Mouse (Mus musculus): ENCODE measurements around the gene Plcl1.

The Plcl1 gene

GRCm38 (mm10) chr1:55405272-55406022, at the start of gene Plcl1:
Plcl1 (plus strand) TSS chr1:55405921.
- DNase-seq, result peak; percentile 93

GRCm38 (mm10) chr1:55362634-55363033, 43.1 kb upstream of the Plcl1 start:
- DNase-seq, result no peak

DNA sequence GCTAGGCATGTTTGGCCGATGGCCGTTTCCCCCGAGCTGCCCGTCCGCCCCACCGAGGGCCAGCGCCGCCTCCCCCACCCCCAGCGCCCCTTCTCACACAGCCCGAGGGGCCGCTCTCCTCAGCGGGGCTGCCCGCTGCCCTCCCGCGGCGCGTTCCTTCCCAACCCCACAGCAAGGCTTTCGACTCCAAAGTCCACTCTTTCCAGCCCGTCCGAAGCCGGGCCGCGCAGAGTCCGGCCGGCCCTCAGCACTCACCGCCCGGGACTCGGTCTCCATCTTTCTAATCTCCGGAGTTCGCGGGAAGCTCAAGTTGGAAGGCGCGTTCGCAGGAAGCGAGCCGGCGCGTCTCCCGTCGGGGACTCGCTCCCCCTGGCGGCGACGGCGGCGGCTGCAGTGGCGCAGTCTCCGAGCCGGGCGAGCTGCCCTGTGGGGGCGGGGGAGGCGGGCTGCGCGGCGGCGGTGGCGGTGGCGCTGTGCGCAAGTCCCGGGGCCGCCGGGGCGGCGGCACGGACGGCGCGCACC, 42.6 kb upstream of the Plcl1 start, which contains the start of gene Boll:
Gene Boll (minus strand): TSS at position 426 of the 522 bp plus-strand sequence.
- DNase-seq, result no peak

- DNase-seq, result no peak
Measured at GRCm38 (mm10) chr1:55363586-55363985, 42.1 kb upstream of the Plcl1 start.

DNA sequence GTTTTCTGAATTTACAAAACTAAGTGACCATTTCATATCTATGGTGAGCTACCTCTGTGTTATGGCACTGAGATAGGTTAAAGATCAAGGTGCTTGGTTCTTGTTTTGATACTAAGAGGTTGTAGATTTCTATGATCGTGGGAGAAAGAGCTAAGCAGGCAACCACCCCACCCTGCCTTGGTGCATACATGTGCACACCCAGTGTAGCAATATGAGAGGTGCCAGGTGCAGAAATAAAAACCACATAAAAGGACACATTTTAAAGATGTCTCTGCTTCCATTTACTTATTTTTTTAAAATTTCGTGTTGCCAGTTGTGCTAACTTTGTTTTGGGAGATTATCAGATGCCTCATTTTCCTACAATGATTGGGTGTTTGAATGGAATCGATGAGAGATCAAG, 33.1 kb upstream of the Plcl1 start:
- no peak for DNase-seq

DNA sequence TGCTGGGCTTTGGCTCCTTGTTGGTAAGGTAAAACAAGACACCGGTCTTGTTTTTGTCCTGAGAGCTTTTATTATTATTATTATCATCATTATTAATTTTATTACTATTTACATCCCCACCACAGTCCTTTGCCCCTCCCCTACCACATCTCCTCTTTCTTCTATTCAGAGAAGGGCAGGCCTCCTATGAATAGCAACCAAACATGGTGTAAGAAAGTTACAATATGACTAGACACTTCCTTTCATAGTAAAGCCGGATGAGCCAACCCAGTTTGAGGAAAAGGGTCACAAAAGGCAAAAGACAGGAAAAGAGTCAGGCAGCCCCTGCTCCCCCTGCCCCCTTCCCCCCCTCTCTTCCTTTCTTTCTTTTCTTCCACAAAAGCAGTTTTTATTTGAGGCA, 25.2 kb upstream of the Plcl1 start:
- DNase-seq, result no peak

GRCm38 (mm10) chr1:55383114-55383773, 22.5 kb upstream of the Plcl1 start:
- peak; percentile 55 for DNase-seq

- DNase-seq, result no peak
Measured at GRCm38 (mm10) chr1:55399891-55400290, 5.8 kb upstream of the Plcl1 start.

- peak; percentile 49 for DNase-seq
Measured at GRCm38 (mm10) chr1:55404439-55404838, 1.3 kb upstream of the Plcl1 start.

DNA sequence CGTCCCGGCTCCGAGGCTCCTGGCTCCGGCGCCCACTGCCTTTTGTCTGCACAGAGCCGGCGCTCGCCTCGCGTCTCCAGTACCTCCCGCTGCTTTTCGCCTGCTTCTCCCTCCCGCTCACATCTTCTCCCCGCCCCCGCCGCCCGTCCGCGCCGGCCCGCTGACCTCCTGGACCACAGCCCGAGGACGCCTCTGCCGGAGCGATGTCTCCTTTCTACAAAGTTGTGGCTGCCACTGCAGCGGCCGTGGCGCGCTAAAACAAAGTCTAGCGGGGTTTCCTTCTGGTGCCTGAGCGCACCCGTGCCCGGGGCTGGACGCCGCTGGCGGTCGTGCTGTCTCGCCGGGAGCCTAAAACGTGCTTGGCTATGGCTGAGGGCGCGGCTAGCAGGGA, 297 bp downstream of the Plcl1 start:
- DNase-seq, result no peak

- DNase-seq, result peak; percentile 5
Measured at GRCm38 (mm10) chr1:55406531-55407375, 1.0 kb downstream of the Plcl1 start.

- no peak for DNase-seq
Measured at GRCm38 (mm10) chr1:55410670-55411069, 4.9 kb downstream of the Plcl1 start.

DNA sequence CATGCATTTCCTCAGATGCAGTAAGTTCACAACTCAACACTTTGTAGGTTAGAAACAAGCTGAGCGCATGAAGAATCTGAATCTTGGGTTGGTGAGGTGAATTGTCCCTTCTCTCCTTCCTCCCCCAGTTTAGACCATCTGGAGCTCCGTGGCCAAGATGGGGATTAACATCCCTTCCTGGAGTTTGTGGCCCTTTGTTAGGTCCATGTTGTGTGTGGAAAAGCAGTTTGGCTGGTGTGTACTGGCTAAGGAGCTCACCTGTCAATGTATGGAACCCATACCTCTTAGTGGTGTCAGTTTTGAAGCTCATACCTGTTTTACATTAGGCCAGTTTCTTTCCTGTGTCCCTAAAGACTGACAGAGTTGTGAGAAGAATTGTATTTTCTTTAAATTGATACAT, 5.4 kb downstream of the Plcl1 start:
- no peak for DNase-seq

GRCm38 (mm10) chr1:55412569-55412968, 6.8 kb downstream of the Plcl1 start:
- DNase-seq, result no peak

GRCm38 (mm10) chr1:55413534-55413933, 7.8 kb downstream of the Plcl1 start:
- DNase-seq, result no peak

DNA sequence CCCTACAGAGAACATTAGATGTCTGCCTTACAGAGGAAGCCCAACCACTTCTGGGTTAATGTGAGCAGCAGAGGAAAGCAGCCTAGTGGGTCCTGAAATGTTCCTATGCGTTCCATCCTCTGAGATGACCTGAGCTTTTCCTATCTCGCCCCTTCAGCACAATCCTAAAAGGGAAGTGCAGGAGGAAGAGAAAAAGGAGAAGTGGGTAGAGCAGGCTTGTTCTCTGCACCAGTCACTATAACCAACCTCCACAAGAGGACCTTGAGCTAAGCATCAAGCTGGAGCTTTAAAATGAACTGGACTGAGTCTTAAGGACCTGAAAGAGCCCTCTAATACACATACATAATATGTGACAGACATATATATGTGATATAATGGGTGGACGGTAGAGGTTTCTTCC, 13.2 kb downstream of the Plcl1 start:
- no peak for DNase-seq

GRCm38 (mm10) chr1:55427607-55428006, 21.9 kb downstream of the Plcl1 start:
- DNase-seq, result no peak

DNA sequence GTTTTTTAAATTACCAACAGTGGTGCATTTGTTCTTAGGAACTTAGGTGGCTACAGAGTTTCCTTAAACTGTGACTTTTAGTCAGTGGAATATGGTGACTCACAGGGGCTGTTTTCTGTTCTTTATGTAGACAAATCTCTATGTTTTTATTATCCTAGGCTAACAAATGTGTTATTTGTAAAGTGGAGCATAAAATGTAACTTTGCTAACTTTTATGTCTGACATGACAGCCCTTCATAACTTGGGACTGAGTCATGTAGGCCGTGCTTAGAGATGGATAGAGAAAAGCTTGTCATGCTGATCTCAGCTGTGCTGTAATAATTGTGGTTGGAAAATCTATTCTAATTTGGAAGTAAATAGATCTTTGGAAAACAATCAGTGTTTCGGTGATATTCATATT, 23.3 kb downstream of the Plcl1 start:
- DNase-seq, result no peak

DNA sequence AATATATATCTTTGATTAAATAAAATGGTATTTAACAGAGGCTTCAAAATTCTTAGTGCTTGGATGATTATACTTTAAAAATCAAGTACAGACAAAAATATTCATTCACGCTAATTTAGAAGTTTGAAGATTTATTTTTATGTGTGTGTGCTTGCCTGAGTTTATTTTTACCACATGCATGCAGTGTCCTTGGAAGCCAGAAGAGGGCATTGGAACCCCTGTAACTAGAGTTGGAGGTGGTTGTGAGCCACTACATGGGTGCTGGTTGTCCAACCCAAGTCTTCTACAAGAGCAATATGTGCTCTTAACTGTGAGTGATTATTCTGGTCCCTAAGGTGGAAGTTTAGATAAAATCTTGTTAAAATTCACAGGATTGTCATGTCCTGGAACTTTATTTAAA, 24.0 kb downstream of the Plcl1 start:
- no peak for DNase-seq

DNA sequence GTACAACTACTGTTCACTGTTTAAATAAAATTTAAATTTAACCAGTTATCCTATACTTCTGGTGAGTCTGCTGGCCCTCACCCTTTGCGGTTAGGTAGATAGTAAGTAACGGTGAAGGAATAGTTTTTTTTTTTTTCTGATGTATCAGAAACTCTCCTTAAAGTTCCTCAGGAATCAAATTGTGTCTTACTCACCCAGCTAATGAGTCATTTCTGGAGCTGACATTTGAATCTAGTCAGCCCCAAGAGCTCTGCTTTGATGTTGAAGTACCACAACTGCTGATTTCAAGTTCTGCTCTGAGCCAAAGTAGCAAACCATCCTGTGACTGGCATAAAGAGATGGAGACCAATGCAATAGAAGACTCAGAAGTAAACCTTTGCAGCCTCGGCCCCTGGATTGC, 24.9 kb downstream of the Plcl1 start:
- no peak for DNase-seq

GRCm38 (mm10) chr1:55436589-55436988, 30.9 kb downstream of the Plcl1 start:
- DNase-seq, result no peak

DNA sequence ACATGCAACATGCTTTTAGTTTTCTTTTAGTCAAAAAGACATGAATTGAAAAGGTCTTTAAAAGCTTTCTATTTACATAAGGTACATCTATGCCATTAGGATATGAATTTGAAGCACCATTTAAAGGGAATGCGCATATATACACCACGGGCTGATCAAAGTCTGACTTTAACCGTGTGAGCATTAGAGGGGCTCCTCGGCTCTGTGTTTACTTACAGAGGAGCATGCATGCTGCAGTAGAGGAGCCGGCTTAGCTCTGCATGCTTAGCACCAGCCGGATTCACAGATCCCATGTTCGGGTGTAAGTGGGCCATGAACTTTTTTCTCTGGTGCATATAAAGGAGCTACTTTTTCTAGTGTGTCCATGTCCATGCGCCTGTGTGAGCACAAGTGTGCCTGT, 31.4 kb downstream of the Plcl1 start:
- DNase-seq, result no peak

- DNase-seq, result no peak
Measured at GRCm38 (mm10) chr1:55438617-55439016, 32.9 kb downstream of the Plcl1 start.
